Mouse (Mus musculus): ENCODE results near the gene Prc1. TPM values are rescaled to one million over a fixed set of nuclear protein-coding genes. Genes with fewer than 3 reads are reported as not detected.

Prc1 gene
- polyA plus RNA-seq, 1 experiment from 2014 or later: 57.6 TPM

DNA sequence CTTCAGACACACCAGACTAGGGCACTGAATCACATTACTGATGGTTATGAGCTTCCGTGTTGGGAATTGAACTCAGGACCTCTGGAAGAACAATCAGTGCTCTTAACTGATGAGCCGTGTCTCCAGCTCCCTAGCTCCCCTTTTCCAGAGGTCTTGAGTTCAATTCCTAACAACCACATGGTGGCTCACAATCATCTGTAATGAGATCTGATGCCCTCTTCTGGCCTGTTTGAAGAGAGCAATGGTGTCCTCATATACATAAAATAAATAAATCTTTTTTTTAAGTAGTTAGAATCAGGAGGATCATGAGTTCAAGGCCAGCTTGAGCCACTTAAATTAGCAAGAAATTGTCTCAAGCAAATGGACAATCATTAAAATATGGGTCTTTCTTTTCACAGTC lies 38.3 kb upstream of the Prc1 start:
- H3K4me3 ChIP-seq (ENCODE audit: low read depth, low read length): no peak overlapping the region
- H3K4me2 ChIP-seq (ENCODE audit: low read depth, low read length): no peak overlapping the region
- no peaks in the 10 kb centered on the region for H3K9me3 ChIP-seq (ENCODE audit: low read length)
- no peak overlapping the region for H3K9ac ChIP-seq (replicated peaks)
- H3K27ac ChIP-seq (ENCODE audit: low read depth): no peak overlapping the region
- H3K27me3 ChIP-seq (ENCODE audit: insufficient read depth, low read length): no peaks in the 10 kb centered on the region
- no peaks in the 10 kb centered on the region for H3K36me3 ChIP-seq (replicated peaks; ENCODE audit: insufficient read depth, low read length)
- peaks cover 8% of the 10 kb centered on the region for H3K4me1 ChIP-seq (ENCODE audit: insufficient read depth)
- 68% methylated on average over 2 of the region's 2 CpGs for WGBS (ENCODE audit: insufficient replicate concordance)
- no peak for TF ChIP-seq EP300 (IDR thresholded peaks at IDR 0.05; ENCODE audit: low read depth)
- peak; percentile 54 for TF ChIP-seq CTCF (IDR thresholded peaks at IDR 0.05; ENCODE audit: low read depth)
- DNase-seq: no peak
- ATAC-seq: no peak

DNA sequence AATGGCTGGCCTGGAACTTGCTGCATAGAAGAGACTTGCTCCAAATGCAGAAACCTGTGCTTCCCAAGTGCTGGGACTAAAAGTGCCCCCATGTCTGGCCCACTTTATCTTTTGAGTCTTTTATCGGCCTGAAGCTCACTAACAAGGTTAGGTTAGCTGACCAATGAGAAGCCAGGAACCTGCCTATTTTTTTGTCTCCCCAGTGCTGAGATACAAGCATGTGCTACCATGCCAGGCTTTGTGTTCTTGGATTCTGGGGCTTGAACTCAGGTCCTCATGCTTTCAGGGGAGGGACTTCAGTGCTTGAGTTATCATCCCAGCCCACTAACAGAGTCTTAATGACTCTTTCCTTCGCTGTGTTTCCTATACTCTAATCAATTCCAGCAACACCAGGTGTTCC lies 36.5 kb upstream of the Prc1 start:
- Histone ChIP-seq H3K9me3 (ENCODE audit: low read length) (no peaks in the 10 kb centered on the region), H3K27ac (ENCODE audit: low read depth) (no peak overlapping the region), H3K4me1 (ENCODE audit: insufficient read depth) (peaks cover 18% of the 10 kb centered on the region), H3K4me3 (ENCODE audit: low read depth, low read length) (no peak overlapping the region), H3K4me2 (ENCODE audit: low read depth, low read length) (no peak overlapping the region), H3K9ac (replicated peaks) (no peak overlapping the region), H3K27me3 (ENCODE audit: insufficient read depth, low read length) (no peaks in the 10 kb centered on the region), H3K36me3 (replicated peaks; ENCODE audit: insufficient read depth, low read length) (no peaks in the 10 kb centered on the region)
- 59% methylated on average over 2 of the region's 2 CpGs for WGBS (ENCODE audit: insufficient replicate concordance)
- DNase-seq (no peak), ATAC-seq (no peak)
- no peak for TF ChIP-seq EP300 (IDR thresholded peaks at IDR 0.05; ENCODE audit: low read depth)
- no peak for TF ChIP-seq CTCF (IDR thresholded peaks at IDR 0.05; ENCODE audit: low read depth)

DNA sequence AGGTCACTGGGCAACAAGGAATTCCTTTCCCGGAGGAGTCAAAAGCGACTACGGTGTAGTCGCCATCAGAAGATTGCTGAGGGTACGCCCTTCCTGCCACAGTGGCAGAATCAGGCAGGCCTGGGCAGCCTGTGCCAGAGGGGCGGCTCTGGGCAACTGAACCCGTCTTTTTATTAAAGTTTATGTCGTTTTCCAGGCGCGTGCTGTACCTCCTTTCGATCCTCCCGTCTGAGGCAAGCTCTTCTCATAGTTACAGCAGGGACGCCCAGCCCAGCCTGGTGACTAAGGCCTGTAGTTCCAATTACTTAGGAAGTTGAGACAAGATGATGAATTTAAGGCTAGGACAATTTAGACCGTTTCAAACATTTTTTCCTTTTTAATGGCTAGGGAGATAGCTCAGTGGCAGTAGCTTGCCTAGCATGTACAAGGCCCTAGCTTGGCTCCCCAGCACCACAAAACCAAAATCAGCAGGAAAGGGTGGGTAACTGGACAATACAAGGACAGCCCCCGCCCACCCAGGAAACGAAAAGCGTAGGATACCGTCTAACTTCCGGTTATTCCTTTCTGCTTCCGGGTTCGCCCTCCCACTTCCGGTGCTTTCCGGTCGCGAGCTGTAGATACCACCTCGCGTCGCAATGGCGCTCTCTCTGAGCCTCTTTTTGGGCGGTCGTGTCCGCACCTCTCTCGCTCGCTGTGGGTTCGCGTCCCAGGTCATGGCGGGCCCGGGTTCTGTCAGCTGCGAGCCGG lies 33.5 kb upstream of the Prc1 start, which contains the start of gene Ngrn:
TSS of gene Ngrn (plus strand) at position 591 of the 747 bp plus-strand sequence.
- Histone ChIP-seq H3K9ac (replicated peaks) (peak within 1 kb of the TSS; percentile 92), H3K36me3 (replicated peaks; ENCODE audit: insufficient read depth, low read length) (peaks cover 24% of the 10 kb centered on the region), H3K9me3 (ENCODE audit: low read length) (no peaks in the 10 kb centered on the region), H3K4me2 (ENCODE audit: low read depth, low read length) (peak within 1 kb of the TSS; percentile 94), H3K27ac (ENCODE audit: low read depth) (peak within 1 kb of the TSS; percentile 96), H3K4me3 (ENCODE audit: low read depth, low read length) (peak within 1 kb of the TSS; percentile 97), H3K27me3 (ENCODE audit: insufficient read depth, low read length) (no peaks in the 10 kb centered on the region), H3K4me1 (ENCODE audit: insufficient read depth) (peaks cover 18% of the 10 kb centered on the region)
- peak; percentile 90 for DNase-seq
- 26% methylated on average over 40 of the region's 40 CpGs for WGBS (ENCODE audit: insufficient replicate concordance)
- peak; percentile 70; the same call in 1 of the 2 replicates for TF ChIP-seq EP300 (IDR thresholded peaks at IDR 0.05; ENCODE audit: low read depth)
- peak; percentile 44 for TF ChIP-seq CTCF (IDR thresholded peaks at IDR 0.05; ENCODE audit: low read depth)
- peak; percentile 92 for ATAC-seq

DNA sequence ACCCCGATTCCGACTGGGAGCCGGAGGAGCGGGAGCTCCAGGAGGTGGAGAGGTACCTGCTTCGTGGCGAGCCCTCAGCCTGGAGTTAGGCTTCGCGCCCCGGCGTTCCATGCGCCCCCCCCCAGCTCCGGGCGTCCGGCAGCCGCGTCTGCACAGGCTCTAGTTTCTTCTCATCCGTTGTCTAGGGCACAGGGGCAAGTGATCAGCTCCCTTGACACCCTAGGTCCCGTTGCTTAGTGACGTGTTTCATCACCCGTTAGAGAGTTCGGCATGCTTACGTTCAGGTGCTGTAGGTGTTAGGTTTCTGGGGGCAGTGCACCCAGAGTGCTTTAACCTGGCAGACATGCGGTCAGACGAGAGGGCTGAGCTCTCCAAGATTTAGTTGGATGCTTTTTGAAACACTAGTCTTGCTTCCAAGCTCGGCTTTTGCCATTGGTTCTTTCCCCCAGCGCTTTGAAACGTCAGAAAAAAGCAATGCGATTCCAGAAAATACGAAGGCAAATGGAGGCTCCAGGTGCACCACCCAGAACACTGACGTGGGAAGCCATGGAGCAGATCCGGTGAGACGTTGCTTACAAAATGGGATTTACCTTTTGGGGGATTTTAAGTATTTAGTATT lies 32.8 kb upstream of the Prc1 start:
- under 1% methylated on average over 32 of the region's 32 CpGs for WGBS (ENCODE audit: insufficient replicate concordance)
- H3K36me3 ChIP-seq (replicated peaks; ENCODE audit: insufficient read depth, low read length): peaks cover 31% of the 10 kb centered on the region

DNA sequence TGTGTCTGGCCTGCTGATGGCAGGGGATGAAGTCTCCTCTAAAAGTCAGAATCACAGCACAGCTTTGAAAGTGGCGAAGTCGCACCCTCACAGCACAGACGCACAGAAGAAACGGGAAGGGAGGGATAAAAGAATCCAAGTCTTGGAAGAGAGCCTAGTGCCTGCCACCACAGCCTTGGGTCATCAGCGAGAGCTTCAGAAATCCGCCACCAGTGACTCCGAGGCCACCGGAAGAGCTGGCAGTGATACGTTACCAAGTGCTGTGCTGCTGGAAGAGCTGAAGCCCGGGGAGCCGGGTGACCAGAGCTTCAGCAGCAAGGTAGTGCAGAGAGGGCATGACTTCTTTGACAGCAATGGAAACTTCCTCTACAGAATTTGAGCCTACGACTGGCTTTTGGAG lies 29.6 kb upstream of the Prc1 start:
- H3K9ac ChIP-seq (replicated peaks): no peak overlapping the region
- H3K36me3 ChIP-seq (replicated peaks; ENCODE audit: insufficient read depth, low read length): peaks cover 39% of the 10 kb centered on the region
- ATAC-seq (no peak), DNase-seq (no peak)
- H3K9me3 ChIP-seq (ENCODE audit: low read length): no peaks in the 10 kb centered on the region
- H3K27ac ChIP-seq (ENCODE audit: low read depth): no peak overlapping the region
- no peaks in the 10 kb centered on the region for H3K27me3 ChIP-seq (ENCODE audit: insufficient read depth, low read length)
- WGBS (ENCODE audit: insufficient replicate concordance): 89% methylated on average over 12 of the region's 12 CpGs
- no peak overlapping the region for H3K4me2 ChIP-seq (ENCODE audit: low read depth, low read length)
- peaks cover 26% of the 10 kb centered on the region for H3K4me1 ChIP-seq (ENCODE audit: insufficient read depth)
- no peak for TF ChIP-seq EP300 (IDR thresholded peaks at IDR 0.05; ENCODE audit: low read depth)
- TF ChIP-seq CTCF (IDR thresholded peaks at IDR 0.05; ENCODE audit: low read depth): no peak
- no peak overlapping the region for H3K4me3 ChIP-seq (ENCODE audit: low read depth, low read length)

More for the DNA sequence above, 32.8 kb upstream of the Prc1 start:
- Histone ChIP-seq H3K9ac (replicated peaks) (peak overlapping the region; percentile 92), H3K27ac (ENCODE audit: low read depth) (peak overlapping the region; percentile 96), H3K4me3 (ENCODE audit: low read depth, low read length) (peak overlapping the region; percentile 97), H3K27me3 (ENCODE audit: insufficient read depth, low read length) (no peaks in the 10 kb centered on the region), H3K4me1 (ENCODE audit: insufficient read depth) (peaks cover 18% of the 10 kb centered on the region), H3K4me2 (ENCODE audit: low read depth, low read length) (peak overlapping the region; percentile 94), H3K9me3 (ENCODE audit: low read length) (no peaks in the 10 kb centered on the region)
- DNase-seq (no peak), ATAC-seq (peak; percentile 77)
- TF ChIP-seq EP300 (IDR thresholded peaks at IDR 0.05; ENCODE audit: low read depth) (no peak), CTCF (IDR thresholded peaks at IDR 0.05; ENCODE audit: low read depth) (no peak)

DNA sequence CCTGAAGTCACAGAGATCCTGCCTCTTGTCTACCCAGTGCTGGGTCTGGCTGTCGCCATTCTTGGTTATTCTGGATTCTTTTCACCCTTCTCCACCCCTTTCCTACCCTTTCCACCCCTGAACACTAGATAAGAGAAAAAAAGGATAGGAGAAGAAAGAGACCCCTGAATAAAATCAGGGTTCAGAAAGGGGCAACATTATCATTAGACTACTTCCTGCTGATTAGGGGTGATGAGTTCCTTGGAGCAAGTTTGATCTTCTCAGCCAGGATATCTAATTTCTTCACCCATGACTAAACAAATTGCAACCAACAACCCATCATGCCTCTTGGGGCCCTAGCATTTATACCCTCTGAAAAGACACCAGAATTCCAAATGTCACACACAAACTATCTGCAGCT lies 26.5 kb upstream of the Prc1 start:
- H3K27me3 ChIP-seq (ENCODE audit: insufficient read depth, low read length): no peaks in the 10 kb centered on the region
- no peaks in the 10 kb centered on the region for H3K9me3 ChIP-seq (ENCODE audit: low read length)
- peaks cover 39% of the 10 kb centered on the region for H3K36me3 ChIP-seq (replicated peaks; ENCODE audit: insufficient read depth, low read length)
- WGBS (ENCODE audit: insufficient replicate concordance): 81% methylated on average over 1 of the region's 1 CpGs
- ATAC-seq: no peak
- TF ChIP-seq CTCF (IDR thresholded peaks at IDR 0.05; ENCODE audit: low read depth) (no peak), EP300 (IDR thresholded peaks at IDR 0.05; ENCODE audit: low read depth) (no peak)
- no peak for DNase-seq
- H3K9ac ChIP-seq (replicated peaks): no peak overlapping the region
- no peak overlapping the region for H3K4me2 ChIP-seq (ENCODE audit: low read depth, low read length)
- peaks cover 15% of the 10 kb centered on the region for H3K4me1 ChIP-seq (ENCODE audit: insufficient read depth)
- H3K4me3 ChIP-seq (ENCODE audit: low read depth, low read length): no peak overlapping the region
- no peak overlapping the region for H3K27ac ChIP-seq (ENCODE audit: low read depth)

Data from liver, postnatal 0 days (tissue).